Mouse (Mus musculus) hindbrain, embryonic 15.5 days (tissue): ENCODE results near the gene Gas2l2. TPM values are rescaled to one million over a fixed set of nuclear protein-coding genes. Genes with fewer than 3 reads are reported as not detected.
A peak's percentile ranks its signal among the peaks of the same experiment; 100 is the strongest.

Experiments used
- ATAC-seq: fragments of 200-750 bp; cut with Nextera tagmentation; 2 replicates; pipeline ENCODE4 v1.8.0; 2017; ENCODE audit warnings: low read depth, moderate number of reproducible peaks, moderate TSS enrichment; ENCODE audit not compliant: low FRiP score
- H3K27ac ChIP-seq: fragments of 300-500 bp; sonication (generic); replicated peaks from 2 replicates; pipeline ENCODE4 v1.5.1; 2015; ENCODE audit warnings: mild to moderate bottlenecking, inconsistent platforms
- H3K27me3 ChIP-seq: fragments of 300-500 bp; sonication (generic); 2 replicates; pipeline ENCODE4 v1.6.1; 2015; ENCODE audit warnings: control low read depth, inconsistent platforms
- H3K36me3 ChIP-seq: fragments of 300-500 bp; sonication (generic); 2 replicates; pipeline ENCODE4 v1.6.1; 2015; ENCODE audit warnings: control low read depth, inconsistent platforms
- H3K4me1 ChIP-seq: fragments of 300-500 bp; sonication (generic); replicated peaks from 2 replicates; pipeline ENCODE4 v1.6.1; 2015; ENCODE audit warnings: control low read depth, inconsistent platforms
- H3K4me2 ChIP-seq: fragments of 300-500 bp; sonication (generic); 2 replicates; pipeline ENCODE4 v1.6.1; 2015; ENCODE audit warnings: moderate library complexity, mild to moderate bottlenecking, inconsistent platforms
- H3K4me3 ChIP-seq: fragments of 300-500 bp; sonication (generic); 2 replicates; pipeline ENCODE4 v1.5.1; 2015; ENCODE audit warnings: mild to moderate bottlenecking, inconsistent platforms
- H3K9ac ChIP-seq: fragments of 300-500 bp; sonication (generic); 2 replicates; pipeline ENCODE4 v1.6.1; 2015; ENCODE audit warnings: inconsistent platforms
- H3K9me3 ChIP-seq: fragments of 300-500 bp; sonication (generic); 2 replicates; pipeline ENCODE4 v1.6.1; 2016; ENCODE audit warnings: control low read depth, inconsistent platforms
- WGBS: fragments of 180-500 bp; shearing (Covaris S2); methylation state at CpG from one replicate; pipeline ENCODE4 v1.1.7; 2015; 5-methylcytosine and 5-hydroxymethylcytosine counted together
- polyA plus RNA-seq: library from polyadenylated mRNA; unstranded; fragments of >200 nt; fragmentation: Nextera tagmentation; extraction: Ambion mirVana; gene quantifications from 2 replicates; pipeline ENCODE4 v1.2.1, GENCODE M21; 2015

Gene Gas2l2
- polyA plus RNA-seq, 1 experiment from 2014 or later: 0.91 TPM

- Histone ChIP-seq H3K27ac (no peak overlapping the region), H3K27me3 (peaks cover 10% of the 10 kb centered on the region), H3K4me1 (peaks cover 6% of the 10 kb centered on the region; the same call in 1 of the 2 replicates), H3K9me3 (no peaks in the 10 kb centered on the region), H3K4me3 (no peak overlapping the region), H3K36me3 (no peaks in the 10 kb centered on the region), H3K9ac (no peak overlapping the region), H3K4me2 (no peak overlapping the region)
- no peak for ATAC-seq
- 28% methylated on average over 7 of the region's 7 CpGs for WGBS
Observed at GRCm38 (mm10) chr11:83457257-83457656, 28.0 kb upstream of the Gas2l2 start.

GRCm38 (mm10) chr11:83455608-83456007 lies 26.4 kb upstream of the Gas2l2 start:
- H3K4me1 ChIP-seq: peaks cover 6% of the 10 kb centered on the region; the same call in 1 of the 2 replicates
- H3K4me2 ChIP-seq: no peak overlapping the region
- no peaks in the 10 kb centered on the region for H3K9me3 ChIP-seq
- H3K27me3 ChIP-seq: no peaks in the 10 kb centered on the region
- WGBS: 87% methylated on average over 3 of the region's 3 CpGs
- no peak overlapping the region for H3K27ac ChIP-seq
- no peaks in the 10 kb centered on the region for H3K36me3 ChIP-seq
- ATAC-seq: no peak
- H3K9ac ChIP-seq: no peak overlapping the region
- H3K4me3 ChIP-seq: no peak overlapping the region

GRCm38 (mm10) chr11:83454548-83454947 lies 25.3 kb upstream of the Gas2l2 start:
- Histone ChIP-seq H3K9ac (no peak overlapping the region), H3K4me2 (no peak overlapping the region), H3K4me1 (peaks cover 6% of the 10 kb centered on the region; the same call in 1 of the 2 replicates), H3K27me3 (no peaks in the 10 kb centered on the region), H3K27ac (no peak overlapping the region), H3K4me3 (no peak overlapping the region), H3K9me3 (no peaks in the 10 kb centered on the region), H3K36me3 (no peaks in the 10 kb centered on the region)
- WGBS: 32% methylated on average over 4 of the region's 4 CpGs
- ATAC-seq: no peak

DNA sequence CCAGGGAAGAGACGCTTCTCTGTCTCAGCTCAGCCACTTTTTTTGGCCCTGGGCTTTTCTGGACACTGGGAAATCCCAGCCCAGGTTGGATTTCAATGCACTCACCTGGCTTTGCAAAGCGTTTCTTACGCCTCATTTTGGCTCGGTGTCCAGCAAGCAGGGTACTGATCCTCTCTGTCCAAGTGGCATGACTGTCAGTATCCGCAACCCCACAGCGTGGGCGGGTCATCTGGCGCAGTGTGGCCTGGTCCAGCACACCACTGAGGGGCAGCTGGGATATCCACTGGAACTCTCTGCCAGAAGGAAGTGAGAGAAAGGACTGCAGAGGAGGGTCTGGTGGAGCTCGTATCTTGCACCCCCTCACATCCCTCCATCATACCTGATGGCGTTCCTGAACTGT lies 22.0 kb upstream of the Gas2l2 start:
- Histone ChIP-seq H3K9ac (no peak overlapping the region), H3K4me2 (no peak overlapping the region), H3K27ac (no peak overlapping the region), H3K27me3 (peaks cover 5% of the 10 kb centered on the region; the same call in 1 of the 2 replicates), H3K9me3 (no peaks in the 10 kb centered on the region), H3K4me1 (peaks cover 14% of the 10 kb centered on the region), H3K4me3 (no peak overlapping the region), H3K36me3 (no peaks in the 10 kb centered on the region)
- 88% methylated on average over 10 of the region's 10 CpGs for WGBS
- ATAC-seq: no peak

GRCm38 (mm10) chr11:83450550-83450949 lies 21.3 kb upstream of the Gas2l2 start:
- H3K4me2 ChIP-seq: no peak overlapping the region
- no peak overlapping the region for H3K27ac ChIP-seq
- peaks cover 7% of the 10 kb centered on the region for H3K27me3 ChIP-seq
- no peak for ATAC-seq
- no peak overlapping the region for H3K4me3 ChIP-seq
- H3K4me1 ChIP-seq: peaks cover 14% of the 10 kb centered on the region
- no peaks in the 10 kb centered on the region for H3K9me3 ChIP-seq
- WGBS: 33% methylated on average over 1 of the region's 1 CpGs
- no peaks in the 10 kb centered on the region for H3K36me3 ChIP-seq
- H3K9ac ChIP-seq: no peak overlapping the region

DNA sequence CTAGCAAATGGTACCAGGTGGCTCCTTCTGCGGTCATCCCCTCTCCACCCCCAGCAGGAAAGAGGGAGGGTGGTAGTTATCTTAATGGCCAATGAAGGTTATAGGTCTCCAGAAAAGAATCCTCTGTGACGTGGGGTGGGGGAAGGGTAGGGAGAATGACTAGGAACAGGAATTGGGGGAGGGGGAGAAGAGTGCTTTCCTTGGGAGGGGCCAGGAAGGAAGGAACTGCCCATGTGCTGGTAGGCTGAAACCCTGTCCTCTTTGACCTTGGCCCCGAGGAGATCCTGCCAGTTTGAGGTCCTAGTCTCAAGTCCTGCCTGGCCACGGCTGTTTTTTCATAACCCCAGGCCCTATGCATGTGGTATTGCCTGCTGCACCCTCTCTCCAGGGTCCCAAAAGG lies 20.0 kb upstream of the Gas2l2 start:
- WGBS: 59% methylated on average over 4 of the region's 4 CpGs
- H3K9me3 ChIP-seq: no peaks in the 10 kb centered on the region
- H3K27me3 ChIP-seq: peaks cover 19% of the 10 kb centered on the region
- no peak overlapping the region for H3K4me3 ChIP-seq
- ATAC-seq: no peak
- peaks cover 18% of the 10 kb centered on the region for H3K4me1 ChIP-seq
- H3K27ac ChIP-seq: no peak overlapping the region
- no peak overlapping the region for H3K4me2 ChIP-seq
- no peak overlapping the region for H3K9ac ChIP-seq
- H3K36me3 ChIP-seq: no peaks in the 10 kb centered on the region

- Histone ChIP-seq H3K9ac (no peak overlapping the region), H3K4me3 (no peak overlapping the region), H3K4me1 (peaks cover 15% of the 10 kb centered on the region), H3K4me2 (no peak overlapping the region), H3K9me3 (no peaks in the 10 kb centered on the region), H3K36me3 (no peaks in the 10 kb centered on the region), H3K27ac (0 out of 2 replicates have a peak overlapping the region, but pooled peaks have one; percentile 31), H3K27me3 (peaks cover 23% of the 10 kb centered on the region)
- ATAC-seq: peak; percentile 61; the same call in 1 of the 2 replicates
Observed at GRCm38 (mm10) chr11:83448927-83449236, 19.6 kb upstream of the Gas2l2 start.

- Histone ChIP-seq H3K27ac (peak overlapping the region; percentile 31; the same call in 1 of the 2 replicates), H3K9me3 (no peaks in the 10 kb centered on the region), H3K4me1 (peaks cover 15% of the 10 kb centered on the region), H3K27me3 (peaks cover 29% of the 10 kb centered on the region), H3K9ac (no peak overlapping the region), H3K4me2 (no peak overlapping the region), H3K4me3 (no peak overlapping the region), H3K36me3 (no peaks in the 10 kb centered on the region)
- WGBS: 34% methylated on average over 16 of the region's 16 CpGs
- no peak; the same call in 1 of the 2 replicates for ATAC-seq
Observed at GRCm38 (mm10) chr11:83448021-83448926, 19.0 kb upstream of the Gas2l2 start.

- H3K4me3 ChIP-seq: no peak overlapping the region
- H3K9me3 ChIP-seq: no peaks in the 10 kb centered on the region
- no peak overlapping the region for H3K9ac ChIP-seq
- H3K27ac ChIP-seq: no peak overlapping the region
- 72% methylated on average over 10 of the region's 10 CpGs for WGBS
- H3K27me3 ChIP-seq: peaks cover 35% of the 10 kb centered on the region
- no peak for ATAC-seq
- H3K4me1 ChIP-seq: peaks cover 18% of the 10 kb centered on the region
- no peaks in the 10 kb centered on the region for H3K36me3 ChIP-seq
- H3K4me2 ChIP-seq: no peak overlapping the region
Observed at GRCm38 (mm10) chr11:83447612-83448011, 18.4 kb upstream of the Gas2l2 start.

DNA sequence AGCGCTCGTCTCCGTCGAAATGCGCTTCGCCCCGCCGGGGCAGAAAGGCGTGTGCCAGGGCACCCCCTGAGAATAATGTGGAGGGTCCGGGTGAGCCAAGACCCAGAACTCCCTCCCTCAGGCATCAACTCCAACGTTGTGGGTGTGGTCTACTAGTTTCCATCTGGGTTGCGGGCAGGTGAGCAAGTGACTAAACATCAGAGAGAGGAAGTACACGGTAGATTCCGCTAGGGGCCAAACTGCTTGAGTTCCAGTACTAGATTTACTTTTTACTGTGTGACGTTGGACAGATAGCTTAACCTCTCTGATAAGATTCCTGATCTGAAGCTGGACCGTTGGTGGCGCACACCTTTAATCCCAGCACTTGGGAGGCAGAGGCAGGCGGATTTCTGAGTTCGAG lies 15.7 kb upstream of the Gas2l2 start:
- peak overlapping the region; percentile 41 for H3K4me2 ChIP-seq
- H3K9ac ChIP-seq: peak overlapping the region; percentile 19; the same call in 1 of the 2 replicates
- no peaks in the 10 kb centered on the region for H3K9me3 ChIP-seq
- H3K4me3 ChIP-seq: peak overlapping the region; percentile 19
- H3K4me1 ChIP-seq: peaks cover 26% of the 10 kb centered on the region
- no peaks in the 10 kb centered on the region for H3K36me3 ChIP-seq
- no peak for ATAC-seq
- no peak overlapping the region for H3K27ac ChIP-seq
- peaks cover 47% of the 10 kb centered on the region for H3K27me3 ChIP-seq
- WGBS: 31% methylated on average over 19 of the region's 19 CpGs

DNA sequence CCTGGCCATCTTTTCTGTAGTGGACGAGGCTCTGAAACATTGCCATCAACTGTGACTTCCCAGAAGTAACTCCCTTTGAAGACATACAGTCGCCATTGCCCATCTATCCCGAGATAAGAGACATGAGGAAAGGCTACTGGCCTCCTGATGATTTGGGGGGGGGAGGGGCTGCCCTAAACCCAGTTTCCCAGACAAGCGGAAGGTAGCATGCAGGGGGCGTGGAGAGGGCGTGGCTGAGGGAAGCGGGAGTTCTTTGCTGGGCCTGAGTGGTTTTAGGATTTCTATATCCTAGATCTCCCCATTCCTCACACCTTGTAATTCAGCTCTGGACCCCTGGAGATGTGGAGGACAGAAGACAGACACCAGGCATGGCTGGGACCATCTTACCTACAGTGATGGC lies 14.6 kb upstream of the Gas2l2 start:
- H3K4me2 ChIP-seq: no peak overlapping the region
- no peak for ATAC-seq
- H3K27ac ChIP-seq: no peak overlapping the region
- peaks cover 47% of the 10 kb centered on the region for H3K27me3 ChIP-seq
- H3K36me3 ChIP-seq: no peaks in the 10 kb centered on the region
- H3K4me3 ChIP-seq: no peak overlapping the region
- H3K9ac ChIP-seq: no peak overlapping the region
- peaks cover 24% of the 10 kb centered on the region for H3K4me1 ChIP-seq
- no peaks in the 10 kb centered on the region for H3K9me3 ChIP-seq
- WGBS: 18% methylated on average over 7 of the region's 7 CpGs

GRCm38 (mm10) chr11:83442596-83443267 lies 13.5 kb upstream of the Gas2l2 start:
- no peak overlapping the region for H3K27ac ChIP-seq
- H3K4me1 ChIP-seq: peaks cover 18% of the 10 kb centered on the region
- H3K9ac ChIP-seq: no peak overlapping the region; the same call in 1 of the 2 replicates
- H3K27me3 ChIP-seq: peaks cover 47% of the 10 kb centered on the region
- H3K4me3 ChIP-seq: peak overlapping the region; percentile 30
- H3K4me2 ChIP-seq: peak overlapping the region; percentile 55
- ATAC-seq: peak; percentile 40; the same call in 1 of the 2 replicates
- WGBS: 12% methylated on average over 29 of the region's 29 CpGs
- H3K36me3 ChIP-seq: no peaks in the 10 kb centered on the region
- H3K9me3 ChIP-seq: no peaks in the 10 kb centered on the region
